Mouse (Mus musculus) small intestine, adult 2 months (tissue): Measurements from ENCODE around the gene Slc35d2.

Experiments
- CTCF ChIP-seq: fragments of 200-500 bp; IDR thresholded peaks from 2 replicates; pipeline ENCODE4 v1.5.1; 2012; ENCODE audit warnings: low read depth, mild to moderate bottlenecking, control low read depth, inconsistent platforms, low read length, moderate library complexity, mixed read lengths; ENCODE audit not compliant: insufficient replicate concordance, insufficient read length; ENCODE audit errors: extremely low read depth
- POLR2A ChIP-seq: fragments of 200-500 bp; IDR thresholded peaks from 2 replicates; pipeline ENCODE4 v1.6.1; 2012; ENCODE audit warnings: low read depth, mild to moderate bottlenecking, control low read depth, inconsistent platforms, low read length, moderate library complexity

DNA sequence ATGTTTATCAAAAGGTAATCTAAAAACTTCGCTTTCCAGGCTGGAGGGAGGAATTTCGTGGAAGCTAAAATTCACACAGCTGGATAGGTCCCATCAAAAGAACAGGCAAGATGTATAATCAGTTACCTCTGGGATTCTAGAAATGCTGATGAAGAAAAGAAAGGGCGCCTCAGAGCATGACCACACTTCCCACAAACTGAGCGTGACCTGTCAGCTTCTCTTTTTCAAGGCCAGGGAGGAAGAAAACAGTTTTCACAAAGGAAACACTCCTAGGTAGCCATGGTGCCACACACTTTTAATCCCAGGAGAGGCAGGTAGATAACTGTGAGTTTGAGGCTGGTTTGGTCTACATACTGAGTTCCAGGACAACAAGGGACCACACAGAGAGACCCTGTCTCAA, 8.4 kb downstream of the Slc35d2 start:
- TF ChIP-seq CTCF (no peak), POLR2A (no peak)
